Mouse (Mus musculus): ENCODE data around the gene Dmtf1. TPM values are rescaled to one million over a fixed set of nuclear protein-coding genes. Genes with fewer than 3 reads are reported as not detected.

Dmtf1 gene
- polyA plus RNA-seq (2015; fragmentation: Nextera tagmentation; extraction: Ambion mirVana): 16.3 and 18.7 TPM in 2 replicates

DNA sequence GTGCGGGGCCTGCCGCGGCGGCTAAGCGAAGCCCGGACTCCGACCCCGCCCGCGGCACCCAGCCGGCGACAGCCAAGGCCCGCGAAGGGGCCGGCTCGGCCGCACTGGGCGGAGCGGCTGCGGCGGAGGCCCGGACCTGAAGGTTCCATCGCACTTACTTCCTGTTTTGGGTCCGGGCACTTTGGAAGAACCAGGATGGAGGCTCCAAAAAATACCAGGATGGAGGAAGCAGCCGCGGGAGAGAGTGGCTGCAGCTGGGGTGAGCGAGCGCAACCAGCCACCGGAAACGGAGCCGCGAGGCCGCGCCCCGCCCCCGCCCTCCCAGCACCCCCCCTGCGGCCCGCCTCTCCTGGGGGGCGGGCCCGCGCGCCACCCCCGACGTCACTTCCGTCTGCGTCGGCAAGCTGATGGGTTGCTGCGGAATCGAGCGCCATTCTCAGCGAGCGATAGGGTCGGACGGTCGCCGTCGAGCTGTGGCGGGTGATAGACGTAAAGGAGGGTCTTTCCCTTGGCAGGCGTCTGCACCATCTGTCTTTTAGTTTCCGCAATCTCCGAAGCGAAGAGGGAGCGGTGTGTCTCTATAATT, at the start of gene Dmtf1:
TSS of gene Dmtf1 (minus strand) at position 321 of the 586 bp plus-strand sequence.

DNA sequence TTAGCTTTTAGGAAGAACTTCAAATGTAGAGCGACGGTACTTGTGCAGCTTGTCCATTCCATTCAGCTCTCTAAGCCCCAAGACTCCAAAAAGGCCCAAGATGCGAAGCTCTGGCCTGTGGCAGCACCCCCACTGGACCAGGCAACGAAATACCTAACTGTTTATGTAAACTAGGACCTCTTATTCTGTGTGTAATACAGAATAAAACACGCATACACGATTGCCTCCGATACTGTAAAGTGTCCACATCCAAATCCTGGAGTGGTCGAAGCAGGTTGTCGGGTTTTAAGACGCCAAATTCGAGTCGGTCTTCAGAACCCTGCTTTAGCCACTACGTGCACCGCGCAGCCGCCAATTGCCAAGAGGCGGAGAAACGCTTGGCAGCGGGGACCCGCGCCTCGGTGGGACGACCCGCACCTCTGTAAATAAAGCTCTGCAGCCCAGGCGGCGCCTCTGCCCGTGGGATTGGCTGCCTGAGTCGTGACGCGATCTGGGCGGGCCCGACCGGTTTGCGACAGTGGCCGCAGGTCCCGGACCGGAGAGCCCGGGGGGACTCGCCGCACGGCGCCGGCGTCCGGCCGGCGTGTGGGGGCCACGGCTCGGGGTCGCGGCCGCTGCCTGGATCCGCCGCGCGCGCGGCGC, 61.2 kb downstream of the Dmtf1 start, which contains the start of gene Tmem243:
TSS of gene Tmem243 (plus strand) at position 462 of the 642 bp plus-strand sequence.

Other genes with a start within 250 kb of the Dmtf1 start
- 33.0 and 33.7 TPM in 2 replicates for gene Crot, start 164.5 kb downstream of the Dmtf1 start, polyA plus RNA-seq (2015; fragmentation: Nextera tagmentation; extraction: Ambion mirVana)
- gene Tmem243, start 61.1 kb downstream of the Dmtf1 start, polyA plus RNA-seq (2015; fragmentation: Nextera tagmentation; extraction: Ambion mirVana): 22.2 and 25.0 TPM in 2 replicates
- 2.1 and 2.9 TPM in 2 replicates for gene 9330182L06Rik, start 104.3 kb upstream of the Dmtf1 start, polyA plus RNA-seq (2015; fragmentation: Nextera tagmentation; extraction: Ambion mirVana)